Mouse (Mus musculus): ENCODE measurements at regions not wholly inside any gene's neighbourhood (a gene's known extent, or its start where the extent isn't known, plus 50 kb on each side); places are given as distances from the start of the nearest gene placed in this dataset.

DNA sequence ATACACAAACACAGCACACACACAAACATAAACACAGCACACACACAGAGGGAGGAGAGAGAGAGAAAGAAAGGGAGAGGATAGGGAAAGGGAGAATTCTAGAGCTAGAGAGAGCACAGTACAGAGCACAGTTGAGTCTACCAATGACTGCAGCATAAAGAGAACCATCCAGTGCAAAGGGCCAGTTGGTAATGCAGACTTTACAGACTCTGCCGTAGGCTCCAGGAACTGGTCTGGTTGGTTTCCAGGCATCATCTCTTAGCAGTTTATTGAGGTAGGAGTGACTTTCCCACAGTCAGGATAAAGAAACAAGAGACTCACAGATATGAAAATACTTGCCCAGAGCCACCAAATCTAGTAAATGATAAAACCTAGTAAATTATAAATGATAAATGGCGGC is 208.5 kb downstream of the Tgfb2 start:
- no peak for TF ChIP-seq CTCF (IDR thresholded peaks at IDR 0.05)
- intact Hi-C loops (cut with DNase I) = no loop called here

DNA sequence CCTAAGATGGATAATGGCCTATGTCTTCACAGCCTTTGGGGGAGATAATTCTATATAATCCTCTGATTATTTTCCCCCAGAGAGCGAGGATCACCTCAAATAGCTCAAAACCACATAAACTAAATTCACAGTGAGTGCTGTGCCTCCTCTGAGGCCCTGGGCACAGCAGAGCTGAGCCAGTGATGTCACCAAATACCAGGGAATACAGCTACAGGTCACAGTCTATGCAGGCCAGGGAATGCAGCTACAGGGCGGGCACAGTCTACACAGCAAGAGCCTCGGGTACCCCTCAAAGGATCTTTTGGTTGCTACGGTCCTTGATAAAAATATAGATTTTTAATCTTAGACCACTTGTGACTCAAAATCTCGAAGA is 211.4 kb downstream of the Tgfb2 start:
- intact Hi-C loops (cut with DNase I) = no loop called here
- TF ChIP-seq CTCF (IDR thresholded peaks at IDR 0.05) = no peak

More for the DNA sequence above, 208.5 kb downstream of the Tgfb2 start:
- DNase-seq (ENCODE audit: extremely low spot score in 1 of 2, low spot score in 2 of 2) = no peak
- Histone ChIP-seq H3K27ac (no peak overlapping the region), H3K4me3 (no peak overlapping the region)

DNA sequence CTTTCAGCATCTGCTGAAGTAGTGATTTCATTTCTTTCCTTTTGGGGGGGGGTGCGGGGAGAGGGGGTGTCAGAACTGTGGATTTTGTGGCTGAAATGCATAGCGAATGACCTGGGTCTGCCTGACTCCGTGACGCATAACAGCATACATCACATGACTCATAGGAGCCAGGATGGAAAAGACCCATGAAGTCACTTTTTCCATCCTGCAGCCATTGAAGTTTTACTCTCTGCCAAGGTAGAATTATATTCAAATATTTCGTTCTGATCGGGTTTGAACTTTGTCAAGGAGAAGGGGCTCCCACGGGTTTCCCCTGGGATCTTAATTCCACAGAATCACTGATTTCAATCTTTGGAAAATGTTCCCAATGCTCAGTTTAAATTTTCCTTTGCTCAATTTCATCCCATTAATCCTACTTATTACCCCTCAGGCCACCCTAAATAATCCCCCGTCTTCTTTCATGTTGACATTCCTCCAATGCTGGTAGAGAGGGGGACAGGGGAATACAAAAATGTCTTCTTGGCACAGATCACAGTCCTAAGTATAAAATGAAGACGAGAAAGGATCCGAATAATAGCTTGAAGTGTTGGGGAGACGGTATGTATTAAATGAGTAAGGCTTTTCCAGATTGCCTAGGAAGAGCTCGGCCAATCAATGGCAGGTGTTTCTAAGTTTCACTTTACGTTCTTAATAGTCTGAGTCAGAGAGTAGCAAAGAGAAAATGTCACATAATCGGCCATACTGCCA is 212.0 kb downstream of the Tgfb2 start:
- no peak for DNase-seq (ENCODE audit: extremely low spot score in 1 of 2, low spot score in 2 of 2)
- TF ChIP-seq CTCF (IDR thresholded peaks at IDR 0.05) = no peak
- Histone ChIP-seq H3K27ac (no peak overlapping the region), H3K4me3 (no peak overlapping the region)
- intact Hi-C loops (cut with DNase I) = no loop called here

More for the DNA sequence above, 211.4 kb downstream of the Tgfb2 start:
- Histone ChIP-seq H3K27ac (no peak overlapping the region), H3K4me3 (no peak overlapping the region)
- DNase-seq (ENCODE audit: extremely low spot score in 1 of 2, low spot score in 2 of 2) = no peak

GRCm38 (mm10) chr1:186482177-186482576 is 223.6 kb downstream of the Tgfb2 start:
- DNase-seq (ENCODE audit: extremely low spot score in 1 of 2, low spot score in 2 of 2) = no peak
- TF ChIP-seq CTCF (IDR thresholded peaks at IDR 0.05) = no peak
- Histone ChIP-seq H3K27ac (no peak overlapping the region), H3K4me3 (no peak overlapping the region)
- intact Hi-C loops (cut with DNase I) = no loop called here

GRCm38 (mm10) chr1:186480019-186480418 is 225.8 kb downstream of the Tgfb2 start:
- no peak for DNase-seq (ENCODE audit: extremely low spot score in 1 of 2, low spot score in 2 of 2)
- TF ChIP-seq CTCF (IDR thresholded peaks at IDR 0.05) = no peak
- intact Hi-C loops (cut with DNase I) = no loop called here
- no peak overlapping the region for H3K4me3 ChIP-seq
- H3K27ac ChIP-seq = no peak overlapping the region

DNA sequence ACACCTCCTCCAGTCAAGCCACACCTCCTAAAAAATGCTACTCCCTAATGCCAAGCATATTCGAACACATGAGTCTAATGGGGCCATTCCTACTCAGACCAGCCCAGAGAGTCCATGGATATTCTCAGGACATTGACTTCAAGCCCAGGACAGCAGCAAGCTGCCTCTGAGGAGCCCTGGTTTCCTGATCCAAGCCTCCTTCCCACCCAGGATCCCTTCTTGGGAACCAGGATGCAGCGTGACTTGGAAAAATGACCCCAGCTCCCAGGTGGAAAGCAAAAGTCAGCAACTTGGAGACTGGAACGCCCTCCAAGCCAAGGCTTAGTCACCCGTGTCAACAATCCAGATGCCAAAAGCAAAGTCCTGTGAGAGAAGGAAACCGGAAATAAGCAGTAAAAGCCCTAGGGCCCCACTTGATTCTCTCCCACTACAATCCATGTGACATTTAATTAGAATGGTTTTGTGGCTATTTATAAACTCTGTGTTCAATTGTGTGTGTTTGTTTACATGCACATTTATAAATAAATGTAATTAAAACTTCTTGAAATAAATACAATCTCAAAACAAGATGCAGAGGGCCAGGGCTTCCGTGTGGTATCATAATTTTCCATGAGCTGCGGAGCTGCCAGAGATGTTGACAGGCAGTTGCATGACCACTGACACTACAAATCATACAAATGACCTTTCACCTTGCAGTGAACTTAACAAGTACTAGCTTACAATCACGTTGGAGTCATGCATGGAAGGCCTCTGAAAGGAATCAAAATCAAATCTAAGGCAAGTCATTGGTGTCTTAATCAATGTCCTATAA is 227.2 kb downstream of the Tgfb2 start:
- intact Hi-C loops (cut with DNase I) = no loop called here
- H3K4me3 ChIP-seq = no peak overlapping the region
- no peak overlapping the region for H3K27ac ChIP-seq
- TF ChIP-seq CTCF (IDR thresholded peaks at IDR 0.05) = no peak
- DNase-seq (ENCODE audit: extremely low spot score in 1 of 2, low spot score in 2 of 2) = no peak

DNA sequence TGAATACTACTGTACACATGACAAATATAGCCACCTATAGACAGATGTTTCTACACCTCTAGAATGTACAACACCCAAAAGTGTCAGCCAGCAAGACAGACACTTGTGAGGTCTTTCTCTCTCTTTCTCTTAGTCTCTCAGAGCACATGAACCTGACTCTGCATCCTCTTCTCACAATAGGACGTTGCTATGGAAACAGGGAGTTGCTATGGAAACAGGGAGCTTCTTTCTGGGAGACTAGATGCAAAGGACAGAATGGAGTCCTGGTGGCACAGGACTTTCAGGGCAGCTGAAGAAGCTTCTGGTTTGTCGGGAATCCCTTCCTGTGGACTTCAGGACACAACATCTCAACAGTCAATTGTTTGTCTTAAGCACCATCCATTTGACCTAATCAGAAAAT is 230.9 kb downstream of the Tgfb2 start:
- peak; percentile 36 to 48 for DNase-seq (ENCODE audit: extremely low spot score in 1 of 2, low spot score in 2 of 2)
- Histone ChIP-seq H3K4me3 (no peak overlapping the region), H3K27ac (no peak overlapping the region)
- TF ChIP-seq CTCF (IDR thresholded peaks at IDR 0.05) = no peak
- intact Hi-C loops (cut with DNase I) = no loop called here

DNA sequence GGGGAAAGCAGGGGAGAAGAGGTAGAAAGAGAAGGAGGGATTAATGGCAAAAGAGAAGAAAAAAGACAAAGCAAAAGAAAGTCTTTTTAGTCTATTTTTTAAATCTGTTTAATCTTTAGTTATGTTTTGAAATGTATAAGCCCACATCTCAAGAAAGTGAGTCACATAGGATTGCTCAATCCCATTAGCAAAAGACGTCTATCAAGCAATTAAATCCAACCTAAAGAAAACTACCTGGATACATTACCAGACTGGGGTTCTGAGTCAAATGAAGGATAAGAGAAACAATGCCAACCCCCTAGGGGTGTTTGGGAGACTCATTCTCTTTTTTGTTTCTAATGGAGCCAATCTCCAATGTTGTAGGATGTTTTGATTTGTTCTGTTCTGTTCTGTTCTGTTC is 231.4 kb downstream of the Tgfb2 start:
- Histone ChIP-seq H3K27ac (no peak overlapping the region), H3K4me3 (no peak overlapping the region)
- TF ChIP-seq CTCF (IDR thresholded peaks at IDR 0.05) = no peak
- intact Hi-C loops (cut with DNase I) = no loop called here
- no peak for DNase-seq (ENCODE audit: extremely low spot score in 1 of 2, low spot score in 2 of 2)

- no peak overlapping the region for H3K27ac ChIP-seq
- H3K4me3 ChIP-seq = no peak overlapping the region
- intact Hi-C loops (cut with DNase I) = no loop called here
- DNase-seq (ENCODE audit: extremely low spot score in 1 of 2, low spot score in 2 of 2) = no peak
- no peak for TF ChIP-seq CTCF (IDR thresholded peaks at IDR 0.05)
Observed at GRCm38 (mm10) chr1:186472955-186473354, 232.8 kb downstream of the Tgfb2 start.

DNA sequence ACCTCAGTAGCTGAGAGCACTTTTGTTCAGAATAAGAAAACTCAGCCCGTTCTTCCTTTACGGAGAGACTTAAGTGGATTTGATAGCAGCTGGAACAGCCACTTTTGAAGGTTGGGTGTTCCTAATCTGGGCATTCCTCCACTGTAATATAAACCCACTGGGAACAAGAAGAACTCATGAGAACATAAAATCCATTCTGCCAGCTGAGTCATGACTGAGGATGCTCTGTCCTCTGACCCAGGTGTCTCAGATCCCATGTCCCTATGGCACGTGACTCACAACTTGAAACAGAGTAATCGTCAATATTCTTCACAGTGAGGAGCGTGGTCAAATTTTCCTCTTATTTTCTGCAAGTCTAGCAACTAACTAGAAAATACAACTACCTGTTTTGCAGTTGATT is 240.3 kb downstream of the Tgfb2 start:
- no peak for DNase-seq (ENCODE audit: extremely low spot score in 1 of 2, low spot score in 2 of 2)
- no peak overlapping the region for H3K4me3 ChIP-seq
- H3K27ac ChIP-seq = no peak overlapping the region
- TF ChIP-seq CTCF (IDR thresholded peaks at IDR 0.05) = no peak
- intact Hi-C loops (cut with DNase I) = no loop called here

- no peak overlapping the region for H3K27ac ChIP-seq
- TF ChIP-seq CTCF (IDR thresholded peaks at IDR 0.05) = no peak
- intact Hi-C loops (cut with DNase I) = no loop called here
- no peak overlapping the region for H3K4me3 ChIP-seq
- no peak for DNase-seq (ENCODE audit: extremely low spot score in 1 of 2, low spot score in 2 of 2)
Observed at GRCm38 (mm10) chr1:186460742-186461141, 245.0 kb downstream of the Tgfb2 start.

DNA sequence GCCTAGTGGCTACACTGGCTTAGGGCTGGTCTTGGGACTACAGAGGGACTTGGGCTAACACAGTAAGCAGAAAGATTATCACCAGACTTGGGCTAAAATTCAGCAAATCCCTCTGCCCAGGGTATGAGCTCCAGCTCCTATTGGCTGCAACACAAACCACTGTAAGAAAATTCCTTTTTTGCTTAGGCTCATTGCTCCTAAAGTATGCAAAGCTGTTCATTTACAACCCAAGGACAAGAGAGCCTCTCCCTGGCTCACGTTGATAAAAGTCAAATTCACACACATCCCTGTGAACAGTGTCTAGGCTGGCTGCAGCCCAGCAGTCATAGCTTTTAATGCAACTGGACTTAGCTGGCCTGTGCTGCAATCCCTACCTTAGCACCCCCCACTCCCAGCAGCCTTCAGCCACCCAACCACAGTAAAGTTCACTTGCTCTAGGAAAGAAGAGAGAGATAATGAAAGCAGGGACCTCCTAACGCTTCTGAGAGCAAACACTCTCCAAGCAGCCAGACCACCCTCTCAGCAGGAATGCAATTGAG is 247.6 kb downstream of the Tgfb2 start:
- Histone ChIP-seq H3K27ac (no peak overlapping the region), H3K4me3 (no peak overlapping the region)
- intact Hi-C loops (cut with DNase I) = loop anchor here (5.0 kb wide), 1 partner anchor 254 kb away; no protein-coding TSS in a partner anchor
- no peak for TF ChIP-seq CTCF (IDR thresholded peaks at IDR 0.05)
- DNase-seq (ENCODE audit: extremely low spot score in 1 of 2, low spot score in 2 of 2) = no peak
